Mouse (Mus musculus) gastrocnemius, postnatal 4 days (tissue): ENCODE results near the gene Pgpep1. TPM values are rescaled to one million over a fixed set of nuclear protein-coding genes. Genes with fewer than 3 reads are reported as not detected.

Experiments
- DNase-seq, 2 experiments: peaks; one replicate each; pipeline ENCODE4 v3.0.0; 2021 to 2022; ENCODE audit warnings: low spot score in 2 of 2, mixed read lengths in 2 of 2
- total RNA-seq, 2 experiments: library from RNA; stranded (reverse); gene quantifications; 2 replicates each; pipeline ENCODE4 v1.2.3; 2021

Pgpep1 gene
- total RNA-seq, 2 experiments from 2014 or later, result 41.4 to 47.0 TPM

DNA sequence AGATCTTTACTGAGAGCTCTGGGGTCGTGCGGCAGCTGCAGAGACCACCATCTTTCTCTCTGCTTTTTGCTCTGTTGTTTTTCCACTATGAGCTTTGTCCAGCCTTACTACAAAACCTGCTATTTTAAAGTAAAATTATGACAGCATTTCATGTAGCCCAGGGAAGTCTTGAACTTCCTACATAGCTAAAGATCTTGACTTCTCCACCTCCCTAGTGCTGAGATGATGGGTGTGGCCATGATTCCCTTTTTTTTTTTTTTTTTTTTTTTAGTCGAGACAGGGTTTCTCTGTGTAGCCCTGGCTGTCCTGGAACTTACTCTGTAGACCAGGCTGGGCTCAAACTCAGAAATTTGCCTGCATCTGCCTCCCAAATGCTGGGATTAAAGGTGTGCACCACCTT is 4.4 kb upstream of the Pgpep1 start:
- DNase-seq, result no peak

GRCm38 (mm10) chr8:70663691-70664090 is 3.5 kb upstream of the Pgpep1 start:
- no peak for DNase-seq

DNA sequence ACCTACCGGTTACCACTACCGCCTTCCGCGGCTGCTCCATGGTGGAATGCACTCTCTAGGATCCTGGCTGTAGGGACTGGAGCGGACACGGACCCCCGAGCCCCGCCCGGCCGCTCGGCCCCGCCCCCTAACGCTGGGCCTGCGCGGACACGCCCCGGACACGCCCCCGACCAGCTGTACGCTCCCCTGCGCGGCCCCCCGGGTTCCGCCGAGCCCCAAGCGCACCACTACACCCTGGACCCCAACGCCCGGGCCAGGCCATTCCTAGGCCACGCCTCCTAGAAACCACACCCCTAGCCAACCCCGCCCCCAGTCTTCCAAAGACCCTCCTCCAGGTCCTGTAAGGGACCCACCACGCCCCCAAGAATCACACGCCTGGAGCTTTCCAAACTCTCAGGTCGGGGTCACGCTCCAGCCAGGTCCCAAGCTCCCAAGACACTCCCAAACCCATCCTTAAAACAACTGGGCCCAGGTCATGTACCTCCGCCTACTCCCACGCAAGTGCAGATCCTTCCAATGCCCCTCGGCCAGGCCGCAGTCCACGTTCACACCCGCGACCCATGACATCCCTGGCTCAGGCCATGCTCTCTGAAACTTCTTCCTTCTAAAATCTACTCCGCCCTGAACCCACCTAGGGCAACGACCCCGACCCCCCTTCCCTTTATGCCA is 450 bp downstream of the Pgpep1 start:
- DNase-seq, result peak; percentile 90 to 95

GRCm38 (mm10) chr8:70658897-70659603 is 1.1 kb downstream of the Pgpep1 start:
- no peak for DNase-seq

GRCm38 (mm10) chr8:70657739-70658138 is 2.4 kb downstream of the Pgpep1 start:
- DNase-seq, result no peak

DNA sequence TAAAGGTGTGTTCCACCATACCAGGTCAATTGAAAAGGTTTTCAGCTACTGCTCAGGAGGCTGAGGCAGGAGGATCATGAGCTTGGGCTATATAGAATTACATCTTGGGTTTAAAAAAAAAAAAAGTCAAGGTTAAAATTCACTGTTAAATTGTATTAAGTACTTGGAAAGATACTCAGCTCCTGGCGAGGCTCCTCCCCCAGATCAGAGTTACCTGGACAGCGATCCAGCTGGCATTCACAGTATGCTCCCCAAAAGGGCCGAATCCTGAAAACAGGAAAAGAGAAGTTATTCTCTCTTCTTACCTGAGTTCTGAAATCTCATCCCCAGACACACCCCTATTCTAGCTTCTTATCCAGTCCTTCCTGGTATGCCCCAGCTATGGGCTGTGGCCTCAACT is 3.0 kb downstream of the Pgpep1 start:
- no peak for DNase-seq

GRCm38 (mm10) chr8:70656193-70656790 is 3.9 kb downstream of the Pgpep1 start:
- no peak for DNase-seq

GRCm38 (mm10) chr8:70655469-70655868 is 4.7 kb downstream of the Pgpep1 start:
- DNase-seq, result no peak

DNA sequence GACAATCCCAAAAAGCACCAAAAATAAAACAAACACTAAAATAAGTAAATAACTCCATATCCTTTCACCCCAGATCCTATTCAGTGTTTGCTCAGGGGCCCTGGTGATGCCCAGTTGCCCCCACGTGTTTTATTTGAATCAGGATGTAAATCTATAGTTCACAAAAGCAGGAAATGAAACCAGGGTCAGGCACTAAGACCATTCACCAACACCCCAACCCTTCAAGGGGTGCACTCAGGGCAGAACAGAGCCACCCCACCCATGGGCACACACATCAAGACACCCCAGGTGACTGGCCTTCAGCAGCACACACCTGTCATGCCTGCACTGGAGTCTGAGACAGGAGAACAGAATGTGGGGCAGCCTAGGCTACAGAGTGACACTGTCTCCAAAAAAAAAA is 6.1 kb downstream of the Pgpep1 start:
- DNase-seq, result no peak

- DNase-seq, result no peak
These were observed 7.0 kb downstream of the Pgpep1 start for GRCm38 (mm10) chr8:70653226-70653625.

DNA sequence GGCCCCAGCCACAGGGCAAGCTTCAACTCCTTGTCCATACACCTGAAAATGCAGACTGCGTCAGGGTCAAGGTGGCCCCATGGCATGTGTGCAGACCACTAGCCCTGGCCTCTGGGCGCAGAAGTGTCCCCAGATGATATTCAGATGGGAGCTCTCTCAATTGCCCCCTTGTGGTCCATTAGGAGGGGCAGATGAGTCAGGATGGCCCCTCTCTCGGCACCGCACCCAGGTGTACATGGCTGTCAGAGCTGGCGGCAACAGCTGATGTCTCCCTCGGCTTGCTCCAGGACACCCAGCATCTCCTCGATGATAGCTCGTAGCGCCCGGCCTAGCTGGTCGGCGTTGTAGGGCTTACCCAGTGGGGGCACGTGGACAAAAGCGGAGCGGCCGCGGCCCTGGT is 9.8 kb downstream of the Pgpep1 start:
- no peak for DNase-seq

- DNase-seq, result peak in 1 of 2 experiments; percentile 64
These were observed 10.9 kb downstream of the Pgpep1 start for GRCm38 (mm10) chr8:70649324-70649723.

DNA sequence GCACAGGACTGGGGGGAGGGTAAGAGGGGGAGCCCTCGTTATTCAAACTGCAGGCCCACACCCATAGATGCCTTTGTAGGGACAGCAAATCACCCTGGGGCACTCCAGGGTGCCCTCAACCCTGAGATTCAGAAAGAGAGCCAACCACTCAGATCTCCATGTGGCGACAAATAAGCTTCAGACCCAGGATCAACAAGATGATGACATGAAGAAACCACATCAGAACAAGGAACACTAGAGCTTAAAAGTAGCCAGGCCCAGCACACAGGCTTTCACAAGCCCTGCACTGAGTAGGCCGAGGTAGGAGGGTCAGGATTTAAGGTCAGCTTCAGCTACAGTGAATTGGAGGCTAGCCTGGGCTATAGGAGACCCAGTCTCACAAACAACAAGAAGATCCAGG is 11.3 kb downstream of the Pgpep1 start:
- DNase-seq, result no peak

DNA sequence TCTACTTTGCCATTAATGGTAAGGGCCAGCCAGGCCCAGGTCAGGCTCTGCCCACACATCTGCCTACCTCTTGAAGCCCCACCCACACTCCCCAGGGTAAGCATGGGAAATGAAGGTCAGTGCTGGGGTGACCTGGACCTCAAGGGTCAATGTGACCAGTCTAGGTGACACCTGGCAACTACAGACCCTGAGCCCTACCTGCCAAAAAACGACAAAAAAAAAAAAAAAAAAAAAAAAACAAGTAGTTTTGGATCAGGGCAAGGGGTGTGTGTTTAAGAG is 12.1 kb downstream of the Pgpep1 start:
- DNase-seq, result no peak

DNA sequence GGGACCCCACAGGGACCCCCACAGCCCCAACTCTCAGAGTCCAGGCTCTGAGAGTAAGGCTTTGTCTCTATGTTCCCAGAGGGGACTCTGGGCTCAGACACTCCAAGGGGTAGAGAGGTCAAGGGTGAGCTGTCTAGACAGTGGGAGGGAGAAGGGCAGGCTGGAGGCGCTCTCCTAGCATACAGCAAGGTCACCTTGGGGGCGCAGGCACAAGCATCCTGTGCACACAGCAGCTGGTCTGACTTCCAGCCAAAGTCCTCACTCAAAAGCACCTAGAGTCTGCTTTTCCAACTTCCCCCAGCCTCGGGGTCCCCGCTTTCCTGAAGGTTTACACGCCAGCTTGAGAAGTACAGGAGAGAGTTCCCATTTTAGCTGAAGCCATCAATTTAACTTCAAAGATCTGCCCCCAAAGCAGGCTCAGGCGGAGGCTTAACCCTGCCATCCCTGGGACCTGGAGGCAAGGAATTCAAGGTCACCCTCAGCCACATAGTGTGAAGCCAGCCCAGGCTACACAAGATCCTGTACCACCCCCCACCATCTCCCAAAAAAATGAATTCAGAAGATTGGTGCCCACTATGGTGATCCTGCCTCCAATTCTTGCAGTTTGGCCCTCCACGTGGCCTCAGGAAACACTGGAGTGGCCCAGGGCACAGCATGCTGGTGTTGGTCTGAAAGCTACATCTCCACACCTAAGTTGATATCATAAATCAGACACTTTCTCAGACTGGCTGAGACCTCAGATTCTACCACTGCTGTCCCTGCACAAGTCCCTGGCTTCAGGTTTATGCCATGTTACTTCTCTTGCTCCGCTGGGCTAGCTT is 12.6 kb downstream of the Pgpep1 start:
- no peak for DNase-seq

- DNase-seq, result no peak
These were observed 13.4 kb downstream of the Pgpep1 start for GRCm38 (mm10) chr8:70646775-70647174.

DNA sequence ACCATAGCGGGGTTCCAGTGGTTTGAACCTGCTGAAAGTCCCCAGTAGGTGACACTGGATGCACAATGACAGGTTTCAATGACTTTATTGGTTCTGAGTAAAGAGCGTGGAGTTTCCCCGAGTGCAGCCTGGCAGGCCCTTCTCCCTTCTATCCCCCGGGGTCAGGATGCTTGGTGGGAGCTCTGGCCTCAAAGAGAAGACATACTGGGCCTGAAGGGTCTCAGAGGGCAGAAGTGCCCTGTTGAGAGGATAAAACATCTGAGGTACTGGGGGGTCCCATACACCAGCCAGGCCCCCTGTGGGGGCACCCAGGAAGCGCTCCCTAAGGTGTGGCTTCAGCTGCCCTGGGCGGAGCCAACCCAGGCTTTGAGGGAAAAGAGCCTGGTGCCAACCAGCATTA is 13.8 kb downstream of the Pgpep1 start:
- DNase-seq, result no peak

DNA sequence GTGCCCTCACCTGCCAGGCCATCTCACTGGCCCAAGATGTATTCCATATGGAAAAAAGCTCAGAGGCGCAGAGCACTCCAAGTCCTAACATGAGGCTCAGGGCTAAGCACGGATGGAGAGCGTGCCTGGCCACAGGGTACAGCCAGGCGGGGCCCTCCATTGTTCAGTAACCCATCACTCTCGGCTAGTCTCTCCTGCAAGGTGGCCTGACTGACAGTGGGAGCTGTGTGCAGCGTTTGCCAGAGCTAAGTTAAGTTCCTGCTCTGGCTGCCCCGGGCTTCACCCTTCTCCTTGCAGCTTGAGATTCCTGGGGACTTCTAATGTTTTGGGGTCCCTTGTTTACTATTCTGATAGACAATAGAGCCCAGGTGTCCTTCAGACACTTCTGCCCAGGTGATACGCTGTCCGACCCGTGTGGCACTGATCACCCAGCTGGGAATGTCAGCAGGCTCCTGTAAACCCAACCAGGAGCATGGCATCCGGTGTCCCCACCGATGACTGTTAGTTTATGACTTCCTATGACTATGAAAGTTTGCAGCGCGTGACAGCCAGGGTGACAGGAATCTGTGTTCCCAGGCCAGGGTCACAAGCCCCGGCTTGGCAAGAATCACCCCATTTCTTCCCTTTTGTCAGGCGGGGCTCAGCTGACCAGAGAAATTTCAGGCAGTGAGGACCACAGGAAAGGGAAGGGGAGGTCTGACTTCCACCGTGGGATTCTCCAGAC is 14.5 kb downstream of the Pgpep1 start:
- DNase-seq, result no peak

DNA sequence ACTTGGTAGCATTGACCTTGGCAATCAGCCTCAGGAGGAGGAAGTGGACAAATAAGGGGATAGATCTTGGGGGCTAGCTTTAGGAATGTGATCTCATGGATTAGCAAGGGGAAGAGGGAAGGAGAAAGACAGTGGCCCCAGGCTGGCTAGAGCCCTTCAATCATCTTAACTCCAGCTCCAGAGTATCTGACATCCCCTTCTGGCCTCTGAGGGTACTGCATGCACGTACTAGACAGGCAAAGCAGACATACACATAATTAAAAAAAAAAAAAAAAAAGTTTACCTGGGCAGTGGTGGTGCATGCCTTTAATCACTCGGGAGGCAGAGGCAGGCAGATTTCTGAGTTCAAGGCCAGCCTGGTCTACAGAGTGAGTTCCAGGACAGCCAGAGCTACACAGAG is 16.1 kb downstream of the Pgpep1 start:
- DNase-seq, result no peak

- no peak for DNase-seq
These were observed 17.2 kb downstream of the Pgpep1 start for GRCm38 (mm10) chr8:70643019-70643418.

- DNase-seq, result no peak
These were observed 21.4 kb downstream of the Pgpep1 start for GRCm38 (mm10) chr8:70638752-70639151.
